23 mouse cellular contexts compared by ENCODE assay signal in genomic region chr17:13768531-13768930, GRCm38 (mm10). TPM values are rescaled to one million over a fixed set of nuclear protein-coding genes. Genes with fewer than 3 reads are reported as not detected.
A peak's percentile ranks its signal among the peaks of the same experiment; 100 is the strongest.
DNase-seq lines count a peak whose midpoint lies in the region; ATAC-seq and TF ChIP-seq lines count a peak whose summit lies in the region.
"Had no signal": no experiment of that assay in that cellular context is flagged by ENCODE, and none has a peak within 500 bp of the region (broad histone marks: within the 10 kb centered on the region; RNA-seq: fewer than 3 reads in every experiment).

No protein-coding gene starts in this region.

- TF ChIP-seq POLR2A in heart, adult 2 months (IDR thresholded peaks at IDR 0.05; ENCODE audit: insufficient read depth, low read depth, low read length), result no peak

- peaks cover 38% of the 10 kb centered on the region for H3K4me1 ChIP-seq in heart, embryonic 13.5 days
- H3K4me1 ChIP-seq in heart, adult 2 months (ENCODE audit: control insufficient read depth, insufficient read depth, low read length), result peaks cover 2% of the 10 kb centered on the region
- H3K4me1 ChIP-seq in liver, embryonic 15.5 days (replicated peaks), result no peaks in the 10 kb centered on the region
- H3K4me1 ChIP-seq: neural tube, embryonic 12.5 days had no signal

- no peak for TF ChIP-seq EP300 in heart, adult 2 months (IDR thresholded peaks at IDR 0.05; ENCODE audit: insufficient read depth, low read depth, low read length)

- intact Hi-C loops in heart, adult 2 months (cut with DNase I), result loop anchor here (5.0 kb wide), 1 partner anchor 296 kb away; no protein-coding TSS in a partner anchor

- H3K27ac ChIP-seq in heart, embryonic 13.5 days (replicated peaks), result 0 out of 2 replicates have a peak overlapping the region, but pooled peaks have one; percentile 48
- H3K27ac ChIP-seq in heart, adult 2 months, result no peak overlapping the region
- no peak overlapping the region for H3K27ac ChIP-seq in liver, embryonic 15.5 days (replicated peaks)
- H3K27ac ChIP-seq: forebrain, embryonic 13.5 days; gastrocnemius, adult 2 months; hindbrain, embryonic 13.5 days; left cerebral cortex, adult 2 months; limb, embryonic 15.5 days; neural tube, embryonic 12.5 days had no signal

- 88% methylated on average over 1 of the region's 1 CpGs for WGBS in heart, embryonic 13.5 days
- WGBS in heart, adult 2 months, result 95% methylated on average over 1 of the region's 1 CpGs
- 52% methylated on average over 1 of the region's 1 CpGs for WGBS in liver, embryonic 15.5 days (ENCODE audit: insufficient replicate concordance)

- peaks cover 1% of the 10 kb centered on the region for H3K79me2 ChIP-seq in heart, adult 2 months (replicated peaks; ENCODE audit: control insufficient read depth, insufficient read depth, low read length)

- H3K36me3 ChIP-seq in heart, embryonic 13.5 days, result no peaks in the 10 kb centered on the region
- H3K36me3 ChIP-seq in heart, adult 2 months (ENCODE audit: control insufficient read depth, insufficient read depth, low read length), result peaks cover 2% of the 10 kb centered on the region; the same call in 1 of the 2 replicates
- H3K36me3 ChIP-seq in liver, embryonic 15.5 days (replicated peaks), result no peaks in the 10 kb centered on the region
- H3K36me3 ChIP-seq: hindbrain, embryonic 13.5 days; limb, embryonic 15.5 days; neural tube, embryonic 12.5 days had no signal

- no peak overlapping the region for H3K4me3 ChIP-seq in heart, embryonic 13.5 days
- no peak overlapping the region for H3K4me3 ChIP-seq in heart, adult 2 months
- H3K4me3 ChIP-seq in liver, embryonic 15.5 days (replicated peaks), result no peak overlapping the region
- H3K4me3 ChIP-seq: forebrain, embryonic 13.5 days; gastrocnemius, adult 2 months; hindbrain, embryonic 13.5 days; left cerebral cortex, adult 2 months; limb, embryonic 15.5 days; neural tube, embryonic 12.5 days had no signal

- H3K4me2 ChIP-seq in heart, embryonic 13.5 days, result no peak overlapping the region
- no peak overlapping the region for H3K4me2 ChIP-seq in liver, embryonic 15.5 days
- H3K4me2 ChIP-seq: forebrain, embryonic 13.5 days; hindbrain, embryonic 13.5 days; limb, embryonic 15.5 days; neural tube, embryonic 12.5 days had no signal

- ATAC-seq in heart, embryonic 13.5 days (ENCODE audit: extremely low read depth, insufficient number of reproducible peaks, low FRiP score, low TSS enrichment), result no peak
- 0 out of 2 replicates have a peak, but pooled peaks have one; percentile 28 for ATAC-seq in liver, embryonic 15.5 days (ENCODE audit: insufficient read depth)
- ATAC-seq: forebrain, embryonic 13.5 days; inflammation-experienced regulatory T-cells, adult 6 months had no signal

- no peak for DNase-seq in heart, adult 2 months
- DNase-seq in kidney, adult 9 months, result peak; percentile 68
- DNase-seq in kidney, postnatal 14 days, result no peak
- DNase-seq in yolk sac, embryonic 10.5 days (ENCODE audit: low spot score), result peak; percentile 14
- no peak for DNase-seq in frontal cortex, postnatal 36 days (ENCODE audit: low spot score in 2 of 2)
- DNase-seq: cerebellum, adult 9-10 months; gastrocnemius, adult 2 months; heart, postnatal 36 days; layer of hippocampus, adult 9-11 months; midbrain, embryonic 14.5 days; retina, postnatal 1 day; right cerebral cortex, postnatal 25 days; thymus, adult 18-20 months; thymus, postnatal 36 days had no signal

- H3K9me3 ChIP-seq in heart, embryonic 13.5 days, result no peaks in the 10 kb centered on the region
- H3K9me3 ChIP-seq in liver, embryonic 15.5 days (replicated peaks), result no peaks in the 10 kb centered on the region
- H3K9me3 ChIP-seq: forebrain, embryonic 13.5 days; hindbrain, embryonic 13.5 days; limb, embryonic 15.5 days; neural tube, embryonic 12.5 days had no signal

- H3K9ac ChIP-seq in heart, embryonic 13.5 days, result no peak overlapping the region
- no peak overlapping the region for H3K9ac ChIP-seq in heart, adult 2 months (ENCODE audit: low read depth, low read length)
- H3K9ac ChIP-seq in liver, embryonic 15.5 days, result no peak overlapping the region
- H3K9ac ChIP-seq: forebrain, embryonic 13.5 days; hindbrain, embryonic 13.5 days; limb, embryonic 15.5 days; neural tube, embryonic 12.5 days had no signal

- TF ChIP-seq CTCF in heart, adult 2 months (IDR thresholded peaks at IDR 0.05), result no peak

- H3K27me3 ChIP-seq in heart, embryonic 13.5 days (replicated peaks), result no peaks in the 10 kb centered on the region
- H3K27me3 ChIP-seq in heart, adult 2 months (ENCODE audit: control insufficient read depth, insufficient read depth, low read length), result no peaks in the 10 kb centered on the region
- no peaks in the 10 kb centered on the region for H3K27me3 ChIP-seq in liver, embryonic 15.5 days
- H3K27me3 ChIP-seq: forebrain, embryonic 13.5 days; hindbrain, embryonic 13.5 days; limb, embryonic 15.5 days; neural tube, embryonic 12.5 days had no signal

RNA-seq across cellular contexts. Expression of gene Tcte2, which starts 6.9 kb away (rescaled TPM):
- 4.4 and 4.7 TPM in 2 replicates for polyA plus RNA-seq in heart, embryonic 13.5 days (2015; fragmentation: Nextera tagmentation; extraction: Ambion mirVana)
- total RNA-seq in heart, adult 2 months (2021), result 1 to 10 TPM; 3.8 to 6.3 TPM
- 2.5 and 3.5 TPM in 2 replicates for polyA plus RNA-seq in heart, adult 2 months (2012; rRNA removed)
- polyA plus RNA-seq in liver, embryonic 15.5 days (2015; fragmentation: Nextera tagmentation; extraction: Ambion mirVana), result 0.16 and 0.28 TPM in 2 replicates
- total RNA-seq: megakaryocyte-erythroid progenitor cell, adult 5-6 weeks had no signal
- polyA plus RNA-seq: inflammation-experienced regulatory T-cells, adult 6 months had no signal

RNA-seq across cellular contexts. Expression of gene Afdn, which starts 8.2 kb away (rescaled TPM):
- polyA plus RNA-seq in heart, embryonic 13.5 days (2015; fragmentation: Nextera tagmentation; extraction: Ambion mirVana), result 54.6 and 59.0 TPM in 2 replicates
- total RNA-seq in heart, adult 2 months (2021), result 10 to 100 TPM; 60.7 to 90.9 TPM
- 36.9 and 69.6 TPM in 2 replicates for polyA plus RNA-seq in heart, adult 2 months (2012; rRNA removed)
- polyA plus RNA-seq in liver, embryonic 15.5 days (2015; fragmentation: Nextera tagmentation; extraction: Ambion mirVana), result 9.5 TPM in 2 replicates

Comparison
In these comparisons a context has a peak if more than half of its experiments do, and no peak if none do; other contexts are left out.
1. DNase-seq: peak in kidney, adult 9 months (single experiment) and yolk sac, embryonic 10.5 days (single experiment); none in heart, adult 2 months (0 of 2), kidney, postnatal 14 days (single experiment) and frontal cortex, postnatal 36 days (0 of 2).